Mouse (Mus musculus) G1E (cell line): Measurements from ENCODE around the gene Ccdc50.

Experiments
- CTCF ChIP-seq: IDR thresholded peaks from 2 replicates; pipeline ENCODE4 v1.5.1; 2012; ENCODE audit warnings: low read depth, low read length, inconsistent platforms, mixed read lengths
- GATA1 ChIP-seq: IDR thresholded peaks from 2 replicates; pipeline ENCODE4 v1.6.1; 2012; ENCODE audit warnings: borderline replicate concordance, low read length, inconsistent platforms, mixed read lengths
- POLR2AphosphoS5 ChIP-seq: IDR thresholded peaks from 2 replicates; pipeline ENCODE4 v1.6.1; 2012; ENCODE audit warnings: low read depth, low read length, inconsistent platforms; ENCODE audit not compliant: insufficient replicate concordance
- TAL1 ChIP-seq: conservative IDR thresholded peaks from 2 replicates; pipeline ENCODE4 v1.6.1; 2012; ENCODE audit warnings: low read depth, low read length, inconsistent platforms, mixed read lengths

DNA sequence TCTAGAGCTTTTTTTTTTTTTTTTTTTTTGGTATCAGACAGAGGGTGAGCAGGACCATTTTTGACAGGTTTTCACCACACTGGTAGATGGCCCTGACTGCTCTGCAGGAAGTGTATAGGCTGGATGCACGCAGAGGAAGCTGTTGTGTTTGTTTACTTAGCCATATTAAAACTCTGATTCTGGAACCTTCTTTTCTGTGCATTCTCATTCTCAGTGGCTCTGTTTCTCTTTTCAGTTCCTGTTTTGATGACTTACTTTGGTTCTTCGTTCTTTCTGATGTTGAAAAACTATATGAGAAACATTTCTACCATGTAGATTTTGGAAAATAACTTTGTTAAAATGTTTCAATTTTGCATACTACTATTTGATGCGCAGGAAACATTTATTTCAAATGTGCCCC, 46.4 kb downstream of the Ccdc50 start:
- no peak for TF ChIP-seq TAL1
- no peak for TF ChIP-seq CTCF
- no peak for TF ChIP-seq GATA1
- no peak for TF ChIP-seq POLR2AphosphoS5
